Mouse (Mus musculus): ENCODE measurements around the gene Ank.
A peak's percentile ranks its signal among the peaks of the same experiment; 100 is the strongest.

Ank gene

DNA sequence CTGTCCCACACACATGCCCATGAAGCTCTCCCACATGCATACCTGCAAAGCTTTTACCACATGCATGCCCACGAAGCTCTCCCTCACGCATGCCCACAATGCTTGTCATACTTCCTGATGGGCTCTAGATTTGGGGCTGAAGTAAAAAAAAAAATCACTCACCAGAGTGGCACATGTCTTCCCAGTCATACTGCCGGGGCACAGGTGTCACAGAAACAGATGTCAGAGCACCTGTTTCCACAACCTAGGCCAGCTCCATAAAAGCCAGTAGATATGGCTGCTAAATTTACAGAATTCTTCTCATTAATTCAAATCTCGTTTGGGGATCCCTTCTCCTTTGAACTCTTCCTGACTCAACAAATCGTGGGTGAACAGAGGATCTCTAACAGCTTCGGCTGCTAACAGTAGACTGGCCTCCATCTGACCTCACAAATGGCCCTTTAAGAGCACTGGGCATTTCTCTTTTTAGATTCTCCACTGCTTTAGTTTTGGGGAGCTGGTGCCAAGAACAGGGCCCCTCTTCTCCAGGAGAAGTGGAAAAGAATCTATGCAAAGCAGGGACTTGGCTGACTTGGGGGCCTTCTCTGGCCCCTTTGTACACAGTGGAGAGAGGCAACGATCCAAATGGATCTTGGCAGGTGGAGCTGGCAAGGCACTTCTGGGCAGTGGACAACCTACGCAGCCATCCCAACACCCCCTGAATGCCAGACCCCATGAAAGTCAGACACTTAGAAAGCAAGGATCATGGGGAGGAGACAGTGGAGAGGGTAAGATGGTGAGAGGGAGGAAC lies 108.7 kb downstream of the Ank start:
- no peak for DNase-seq (ENCODE audit: low read depth)

DNA sequence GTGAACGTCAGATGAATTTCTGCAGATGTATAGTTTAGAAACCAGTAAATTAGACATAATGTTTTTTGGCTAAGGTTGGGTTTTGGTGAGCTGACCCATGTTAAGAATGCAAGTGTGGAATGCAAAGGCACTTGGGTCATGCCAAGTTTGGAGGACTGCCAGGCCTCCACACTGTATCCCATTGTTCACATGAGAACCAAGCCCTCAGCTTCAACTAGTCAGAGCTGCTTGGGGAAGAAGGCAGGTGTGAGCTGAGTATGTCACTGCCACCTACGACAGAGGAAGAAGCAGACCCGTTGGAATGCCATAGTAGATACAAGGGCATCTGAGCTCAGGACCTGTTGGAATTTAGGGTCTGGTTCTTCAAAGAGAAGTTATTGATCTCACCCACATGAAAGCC lies 109.5 kb downstream of the Ank start:
- no peak for DNase-seq (ENCODE audit: low read depth)

DNA sequence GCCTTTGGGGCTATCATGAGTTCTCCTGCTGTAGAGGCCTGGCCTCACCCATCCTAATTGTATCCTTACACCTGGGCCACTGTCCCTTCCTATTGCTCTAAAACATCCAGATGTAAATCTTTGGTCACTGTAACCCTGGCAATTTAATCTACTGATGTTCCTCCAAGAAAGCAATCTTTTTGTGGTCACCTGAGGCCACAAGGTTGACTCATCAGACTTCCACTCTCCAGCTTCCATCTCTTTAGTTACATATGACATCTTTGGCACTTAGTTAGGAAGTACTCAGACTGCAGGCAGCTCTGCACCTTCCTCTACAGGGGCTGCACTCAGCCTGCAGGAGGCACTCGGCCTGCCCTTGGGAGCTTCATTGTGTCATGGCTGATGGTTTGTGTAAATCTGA lies 110.4 kb downstream of the Ank start:
- DNase-seq (ENCODE audit: low read depth) = no peak

DNA sequence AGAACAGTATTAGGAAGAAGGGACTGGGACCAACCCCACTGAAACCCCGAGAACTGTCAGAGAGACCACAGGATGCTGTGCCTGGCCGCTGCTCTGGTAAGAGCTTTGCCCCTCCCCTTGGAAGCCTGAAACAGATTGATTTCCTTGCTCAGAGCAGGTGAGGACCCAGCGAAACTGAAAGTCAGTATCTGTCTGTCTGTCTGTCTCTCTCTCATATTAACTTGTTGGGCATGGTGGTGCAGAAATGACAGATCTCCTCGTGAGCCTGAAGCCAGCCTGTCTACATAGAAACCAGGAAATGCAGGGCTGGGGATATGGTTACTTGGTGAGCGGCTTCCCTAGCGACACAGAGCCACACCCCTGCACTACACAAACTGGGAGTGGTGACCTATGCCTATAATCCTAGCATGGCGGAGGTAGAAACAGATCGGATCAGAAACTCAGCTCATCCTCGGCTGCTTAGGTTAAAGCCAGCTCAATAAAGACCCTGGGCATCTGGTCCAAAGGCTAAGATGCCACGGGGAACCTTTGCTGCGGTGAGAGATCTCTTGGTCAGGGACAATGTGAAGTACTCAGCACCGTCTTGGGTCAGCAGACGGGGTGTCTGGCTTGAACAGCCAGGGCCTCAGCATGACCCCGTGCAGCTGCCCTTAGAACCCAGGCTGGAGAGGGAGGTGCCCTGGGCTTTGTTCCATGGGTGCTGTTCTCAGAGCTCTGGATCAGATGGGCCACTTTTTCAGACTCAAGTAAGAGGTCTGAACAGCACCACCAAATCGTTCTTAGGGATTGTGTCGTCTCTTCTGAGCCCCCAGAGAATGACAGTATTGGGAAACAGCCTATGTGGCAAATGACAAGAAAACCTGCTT lies 111.7 kb downstream of the Ank start:
- peak; percentile 57 for DNase-seq (ENCODE audit: low read depth)

DNA sequence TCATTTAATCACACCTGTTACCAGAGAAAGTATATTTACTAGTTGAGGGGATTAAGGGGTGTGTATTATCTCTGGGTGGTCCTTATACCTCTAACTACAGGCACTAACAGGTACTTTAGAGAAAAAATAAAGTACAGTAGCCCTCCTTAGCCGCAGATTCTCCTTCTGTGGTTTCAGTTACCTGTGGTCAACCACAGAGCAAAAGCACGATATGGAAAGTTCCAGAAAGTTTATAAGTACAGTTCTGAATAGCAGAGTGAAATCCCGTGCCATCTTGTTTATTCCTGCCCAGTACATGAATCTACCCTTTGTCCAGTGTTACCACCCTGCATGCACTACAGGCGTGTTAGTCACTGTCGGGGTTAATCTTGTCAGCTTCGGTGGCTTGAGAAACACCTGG lies 112.4 kb downstream of the Ank start:
- no peak for DNase-seq (ENCODE audit: low read depth)

DNA sequence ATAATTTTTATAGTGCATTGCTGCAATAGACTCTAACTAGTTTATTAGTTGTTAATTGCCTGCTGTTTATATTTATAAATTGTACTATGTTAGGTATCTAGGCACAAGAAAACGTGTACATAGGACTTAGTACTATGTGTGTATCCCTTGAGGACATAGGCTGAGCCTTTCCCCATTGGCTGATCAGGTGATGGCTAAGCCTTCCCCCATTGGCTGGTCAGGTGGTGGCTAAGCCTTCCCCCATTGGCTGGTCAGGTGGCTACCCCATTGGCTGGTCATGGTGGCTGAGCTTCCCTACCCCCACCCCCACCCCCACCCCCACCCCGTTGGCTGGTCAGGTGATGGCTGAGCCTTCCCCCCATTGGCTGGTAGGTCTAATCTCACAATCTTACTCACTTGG lies 113.4 kb downstream of the Ank start:
- no peak for DNase-seq (ENCODE audit: low read depth)

DNA sequence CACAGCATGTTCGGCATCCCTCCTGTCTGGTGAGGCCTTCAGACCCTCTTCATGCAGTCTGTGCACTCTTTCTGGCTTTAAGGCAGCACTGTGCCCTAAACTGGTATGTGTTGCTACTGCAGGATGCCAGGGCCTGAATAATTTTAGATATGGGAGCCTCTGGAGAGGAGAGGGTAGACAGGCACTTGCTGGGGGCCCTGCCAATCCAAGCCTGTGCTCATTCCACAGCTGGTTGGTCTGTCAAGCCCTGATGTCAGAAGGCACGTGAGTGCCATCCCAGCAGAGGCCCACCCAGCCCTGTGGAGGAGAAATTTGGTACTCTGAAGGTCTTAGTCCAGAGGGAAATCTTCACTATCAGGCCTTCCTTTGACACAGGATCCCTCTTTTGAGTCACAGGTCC lies 114.3 kb downstream of the Ank start:
- DNase-seq (ENCODE audit: low read depth) = no peak

DNA sequence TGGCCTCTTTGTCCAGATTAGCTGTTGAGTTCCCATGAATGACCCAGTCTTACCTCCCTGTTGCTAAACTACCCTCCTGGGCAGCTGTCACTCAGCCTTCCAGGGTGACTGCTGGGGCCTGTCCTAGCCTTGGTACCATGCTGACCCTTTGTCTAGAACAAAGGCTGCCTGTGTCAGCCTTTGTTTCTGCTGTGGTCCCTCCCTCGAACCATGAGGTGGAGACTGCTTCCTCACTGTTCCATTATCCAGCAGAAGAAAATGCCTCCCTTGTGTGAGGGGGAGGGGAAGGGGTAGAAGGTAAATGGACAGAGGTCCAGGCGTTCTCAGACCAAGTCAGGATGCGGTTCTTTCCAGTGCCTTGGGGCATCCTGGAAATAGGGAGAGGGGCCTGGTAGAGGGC lies 115.2 kb downstream of the Ank start:
- no peak for DNase-seq (ENCODE audit: low read depth)

DNA sequence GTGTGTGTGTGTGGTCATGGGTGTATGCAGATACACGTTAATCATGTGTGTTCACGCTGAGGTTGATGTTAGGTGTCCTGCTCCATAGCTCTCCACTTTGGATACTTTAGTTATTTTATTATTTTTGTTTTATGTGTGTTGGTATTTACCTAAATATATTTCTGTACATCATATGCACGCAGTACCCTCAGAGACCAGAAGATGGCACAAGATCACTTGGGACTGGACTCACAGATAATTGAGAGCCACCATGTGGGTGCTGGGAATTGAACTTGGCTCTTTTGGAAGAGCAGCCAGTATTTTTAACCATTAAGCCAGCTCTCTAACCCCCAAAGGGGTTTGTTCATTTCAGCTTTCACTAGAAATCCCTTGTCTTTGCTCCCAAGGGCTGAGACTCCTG lies 116.0 kb downstream of the Ank start:
- DNase-seq (ENCODE audit: low read depth) = peak; percentile 66

DNA sequence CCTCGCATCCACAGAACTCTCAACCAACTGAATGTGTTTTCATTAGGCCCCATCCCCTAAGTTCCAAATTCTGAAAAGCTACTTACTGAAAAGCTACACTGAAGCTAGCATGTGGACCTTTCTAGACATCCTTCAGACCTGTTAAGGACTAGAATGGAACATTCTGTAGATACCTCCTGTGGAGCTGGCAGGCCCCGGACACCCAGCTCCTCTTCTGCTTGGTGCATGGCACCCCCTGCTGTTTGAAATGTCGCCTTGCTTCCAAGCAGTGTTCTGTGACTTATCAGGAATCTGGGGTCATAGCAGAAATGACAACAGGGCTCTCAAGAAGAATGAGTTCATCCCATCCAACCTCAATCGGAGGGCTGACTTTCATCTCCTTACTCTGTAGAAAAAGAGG lies 116.6 kb downstream of the Ank start:
- DNase-seq (ENCODE audit: low read depth) = peak; percentile 60

DNA sequence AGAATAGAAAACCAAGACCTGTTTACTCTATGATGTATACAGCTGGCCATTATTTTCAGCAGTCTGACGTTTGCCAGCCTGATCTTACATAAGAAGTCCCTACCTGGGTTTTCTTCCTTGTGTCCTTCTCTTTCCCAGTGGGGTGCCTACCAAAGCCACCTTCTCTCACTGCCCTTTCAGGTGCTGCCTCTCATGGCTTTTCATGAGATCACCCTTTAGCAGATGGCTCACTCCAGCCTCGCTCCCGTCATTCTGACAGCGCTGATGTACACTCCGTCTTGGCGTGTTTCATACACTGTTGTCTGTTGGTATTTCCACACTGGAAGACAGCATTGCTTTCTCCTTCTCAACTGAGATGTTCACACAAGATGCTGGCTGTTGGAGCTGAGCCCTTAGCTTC lies 117.1 kb downstream of the Ank start:
- DNase-seq (ENCODE audit: low read depth) = no peak

DNA sequence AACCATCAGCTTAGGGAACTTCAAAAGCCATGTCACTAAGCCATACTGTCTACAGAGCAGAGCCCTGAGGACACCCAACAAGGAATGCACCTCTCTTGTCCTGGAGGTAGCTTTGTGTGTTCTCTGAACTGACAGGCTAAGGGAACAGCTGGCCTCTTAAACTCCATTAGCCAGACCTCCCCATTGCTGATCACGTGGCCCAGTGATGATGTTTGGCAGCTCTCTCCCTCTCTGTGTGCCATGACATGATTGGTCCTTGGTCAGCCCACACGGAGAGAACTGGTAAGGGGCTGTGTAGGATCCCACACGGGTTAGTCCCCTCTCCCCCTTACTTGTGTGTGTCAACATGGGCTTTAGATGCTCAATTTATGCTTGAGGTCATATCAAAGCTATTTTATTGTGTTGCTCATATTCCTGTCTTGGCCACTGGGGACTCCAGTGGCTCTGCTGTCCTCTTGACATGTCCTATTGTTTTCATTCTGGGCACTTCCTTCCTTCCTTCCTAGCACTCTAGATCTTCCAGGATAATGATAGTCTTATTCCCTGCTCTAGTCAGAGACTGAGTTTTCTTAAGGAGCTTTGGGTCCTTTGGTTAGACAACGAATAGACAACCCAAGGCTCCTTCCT lies 119.1 kb downstream of the Ank start:
- no peak for DNase-seq (ENCODE audit: low read depth)

DNA sequence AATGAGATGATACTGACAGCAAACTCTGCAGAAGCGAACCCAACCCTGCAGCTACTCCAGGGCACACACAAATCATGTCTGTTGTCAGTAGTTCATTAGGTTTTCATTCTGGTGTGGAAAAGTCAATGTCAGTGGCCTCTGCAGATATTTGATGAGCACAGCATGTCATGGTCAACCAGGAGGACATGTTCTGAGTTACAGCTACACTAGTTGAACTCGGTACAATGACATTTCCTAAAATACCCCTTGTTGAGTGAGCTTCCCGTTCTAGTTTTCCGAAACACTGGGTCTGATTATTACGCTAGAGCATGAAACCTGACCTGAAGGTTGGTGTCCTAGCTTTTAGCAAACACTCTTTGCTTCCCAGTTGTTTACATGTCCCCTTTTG lies 119.6 kb downstream of the Ank start:
- no peak for DNase-seq (ENCODE audit: low read depth)

DNA sequence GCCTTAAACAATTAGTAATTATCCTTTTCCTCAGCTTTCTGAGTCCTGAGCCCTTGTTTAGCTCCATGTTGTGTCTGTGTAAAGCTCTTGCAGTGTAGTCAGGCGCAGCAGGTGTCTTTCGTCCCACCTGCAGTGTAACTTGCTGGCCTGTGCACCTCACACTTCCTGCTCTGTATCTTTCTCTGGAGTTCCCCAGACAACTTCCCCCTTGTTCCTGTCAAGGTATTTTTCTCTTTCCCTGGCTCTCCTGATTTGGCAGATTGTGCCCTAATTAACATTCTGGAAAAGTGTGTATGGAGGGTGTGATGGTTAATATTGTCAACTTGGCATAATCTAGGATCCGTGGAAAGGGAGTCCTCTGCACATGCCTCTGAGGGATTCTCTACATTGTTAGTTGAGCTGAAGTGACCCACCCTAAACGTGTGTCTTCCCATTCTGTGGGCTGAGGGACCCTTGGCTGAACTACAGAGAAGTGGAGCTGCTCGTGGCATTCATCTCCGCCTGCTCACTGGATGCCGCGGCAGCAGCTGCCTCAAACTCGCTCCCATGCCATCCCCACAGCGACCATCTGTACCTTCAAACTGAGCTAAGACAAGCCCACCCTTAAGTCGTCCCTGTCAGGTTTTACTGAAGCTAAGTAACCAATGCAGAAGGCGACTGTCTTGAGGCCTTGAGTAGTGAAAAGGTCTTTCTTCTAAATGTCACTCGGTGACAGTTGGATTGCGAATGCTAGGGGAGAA lies 121.8 kb downstream of the Ank start:
- no peak for DNase-seq (ENCODE audit: low read depth)

DNA sequence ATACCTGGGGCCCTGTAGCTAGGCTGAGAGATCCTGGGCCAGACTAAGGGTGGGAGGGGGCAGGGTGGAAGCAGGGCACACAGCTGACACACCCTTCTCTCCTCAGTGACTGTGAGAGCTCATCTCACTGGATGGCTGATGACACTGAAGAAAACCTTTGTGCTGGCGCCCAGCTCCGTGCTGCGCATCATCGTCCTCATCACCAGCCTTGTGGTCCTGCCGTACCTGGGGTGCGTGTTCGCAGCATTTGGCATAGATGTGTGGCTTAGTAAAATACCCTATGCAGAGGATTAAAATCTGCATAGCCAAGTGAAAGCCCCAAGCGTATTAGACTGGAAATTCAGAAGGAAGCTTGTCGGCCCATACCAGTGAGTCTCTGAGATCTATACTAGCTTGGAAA lies 124.3 kb downstream of the Ank start:
- DNase-seq (ENCODE audit: low read depth) = no peak

DNA sequence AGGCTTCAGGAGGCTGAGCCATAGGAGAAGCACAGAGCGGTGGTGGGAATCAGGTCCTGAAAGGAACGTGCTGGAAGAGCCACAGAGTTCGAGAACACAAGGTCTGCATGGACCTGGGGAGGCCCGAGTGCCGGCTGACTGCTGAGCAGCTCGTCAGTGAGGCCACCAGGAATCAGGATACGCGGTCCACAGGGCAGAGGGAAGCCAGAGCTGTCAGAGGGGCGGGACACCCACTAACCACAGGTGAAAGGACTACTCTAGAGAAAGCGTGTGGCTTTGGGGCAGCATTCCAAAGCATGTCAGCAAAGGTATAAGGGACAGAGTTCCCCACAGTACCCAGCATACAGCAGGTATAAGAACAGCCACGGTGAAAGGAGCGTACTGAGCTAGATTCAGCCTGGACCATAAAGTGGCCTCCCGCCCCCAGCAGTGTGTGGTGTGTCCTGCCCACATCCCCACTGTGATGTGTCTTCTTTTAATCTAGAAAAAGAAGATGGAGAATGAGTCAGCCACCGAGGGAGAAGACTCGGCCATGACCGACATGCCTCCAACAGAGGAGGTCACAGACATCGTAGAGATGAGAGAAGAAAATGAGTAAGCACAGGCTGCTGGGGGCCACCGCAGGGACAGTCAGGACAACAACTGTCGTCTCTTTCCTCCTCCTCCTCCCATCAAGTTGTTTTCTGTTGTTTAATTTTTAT lies 126.3 kb downstream of the Ank start:
- no peak for DNase-seq (ENCODE audit: low read depth)

DNA sequence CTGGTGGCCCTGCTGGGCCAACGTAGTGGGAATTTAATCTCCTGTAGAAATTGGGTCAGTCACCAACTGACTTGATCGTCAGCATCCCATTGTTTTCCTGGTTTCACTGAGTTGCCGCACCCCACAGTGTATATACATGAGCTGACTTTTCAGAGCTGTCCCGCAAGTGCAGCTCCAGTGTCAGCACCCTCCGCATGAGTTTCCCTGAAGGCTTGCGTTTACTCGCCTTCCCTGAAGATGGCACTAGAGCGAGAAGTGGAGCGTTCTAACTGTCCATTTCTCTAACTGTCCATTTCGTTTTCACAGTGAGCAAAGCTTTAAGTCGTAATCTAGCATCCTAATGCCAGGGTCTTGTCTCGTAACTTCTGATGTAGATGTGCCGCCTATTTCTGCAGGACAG lies 127.2 kb downstream of the Ank start:
- DNase-seq (ENCODE audit: low read depth) = no peak

DNA sequence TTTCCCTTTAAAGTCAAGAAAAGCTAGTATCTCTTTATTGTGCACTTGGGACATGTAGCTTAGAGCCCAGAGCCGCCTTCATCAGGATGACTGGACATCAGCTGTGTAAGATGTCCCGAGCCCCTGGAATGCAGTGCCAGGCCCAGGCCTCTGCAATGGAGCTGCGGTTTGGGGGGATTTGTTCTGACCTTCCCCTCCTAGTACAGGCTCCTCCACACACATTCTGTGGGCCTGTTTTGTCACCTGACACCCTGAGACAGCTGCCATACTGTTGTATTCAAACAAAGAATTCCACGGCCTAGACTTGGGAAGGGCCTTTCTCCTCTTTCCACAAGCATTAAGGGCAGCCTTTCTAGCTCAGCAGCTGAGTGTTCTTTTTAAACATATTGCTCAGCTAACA lies 128.5 kb downstream of the Ank start:
- no peak for DNase-seq (ENCODE audit: low read depth)

DNA sequence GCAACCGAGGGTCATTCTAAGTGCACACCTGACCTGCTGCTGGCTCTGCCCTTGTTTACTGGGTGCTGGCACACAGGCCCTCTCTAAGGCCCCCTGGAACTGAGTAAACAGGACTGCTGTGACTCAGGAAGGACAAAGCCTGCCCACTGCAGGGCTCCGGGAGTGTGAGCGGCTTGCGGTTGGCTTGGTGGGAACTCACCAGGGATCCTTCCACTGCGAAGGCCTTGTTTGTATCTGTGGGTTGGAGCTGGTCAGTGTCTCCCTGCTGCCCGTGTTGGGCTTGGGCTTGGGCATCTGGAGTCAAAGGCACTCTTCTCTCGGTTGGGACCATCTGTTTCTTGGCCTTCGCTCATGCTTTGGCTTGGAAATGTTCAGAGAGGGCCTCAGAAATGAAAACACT lies 129.1 kb downstream of the Ank start:
- no peak for DNase-seq (ENCODE audit: low read depth)

DNA sequence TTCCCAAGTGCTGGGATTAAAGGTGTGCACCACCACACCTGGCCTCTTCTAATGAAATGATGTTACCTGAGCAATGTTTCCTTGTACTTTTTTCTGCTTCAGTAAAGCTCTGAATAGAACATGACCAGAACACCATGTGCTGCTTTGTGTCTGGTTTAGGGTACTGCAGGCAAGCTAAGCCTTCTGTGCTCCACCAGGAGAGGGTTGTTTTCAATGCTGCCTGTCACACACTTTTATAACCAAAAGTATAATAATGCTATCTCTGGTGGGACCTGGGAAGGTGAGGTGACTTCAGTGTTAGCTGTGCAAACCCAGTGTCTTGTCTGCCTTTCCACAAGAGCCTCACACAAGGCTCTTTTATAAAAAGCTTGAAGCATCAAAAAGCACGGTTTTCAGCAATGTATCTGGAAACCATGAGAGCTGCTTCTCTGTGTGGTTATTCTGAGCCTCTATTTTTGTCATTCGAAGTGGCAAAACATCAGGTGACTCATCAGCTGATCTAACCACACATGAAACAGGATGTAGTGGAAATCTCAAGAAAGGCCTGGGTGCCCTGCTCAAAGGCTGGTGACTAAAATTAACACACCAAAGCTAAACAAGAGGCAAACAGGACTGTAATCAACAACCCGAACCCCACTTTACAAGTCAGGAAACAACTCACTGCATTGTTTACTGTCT lies 130.1 kb downstream of the Ank start:
- peak; percentile 93 for DNase-seq (ENCODE audit: low read depth)

DNA sequence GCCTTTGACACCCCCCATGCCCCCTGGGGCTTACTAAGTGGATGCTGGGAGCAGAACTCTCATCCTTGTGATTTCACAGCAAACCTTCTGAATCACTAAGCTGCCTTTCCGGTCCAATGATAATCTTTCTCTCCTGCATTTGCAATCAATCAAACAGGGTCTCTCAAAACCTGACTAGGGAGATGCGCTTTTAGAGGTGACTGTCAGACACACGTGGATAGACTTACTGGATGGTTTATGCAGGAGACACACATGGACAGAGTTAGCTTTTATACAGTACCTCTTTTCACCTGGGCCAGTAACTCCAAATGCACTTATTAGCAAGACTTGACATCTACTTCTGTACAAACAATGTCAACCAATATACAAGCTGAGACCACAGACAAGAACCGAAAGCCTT lies 131.0 kb downstream of the Ank start:
- peak; percentile 54 for DNase-seq (ENCODE audit: low read depth)
